Mouse (Mus musculus): Measurements from ENCODE around the gene Nhsl1.

- TF ChIP-seq CTCF (IDR thresholded peaks at IDR 0.05; ENCODE audit: borderline replicate concordance, insufficient read depth, low read depth, low read length): no peak
- TF ChIP-seq POLR2A (IDR thresholded peaks at IDR 0.05; ENCODE audit: borderline replicate concordance, insufficient read depth, low read length): no peak
These were observed 37.7 kb downstream of the Nhsl1 start for GRCm38 (mm10) chr10:18356461-18356860.

Measured in cerebellum, adult 2 months (tissue).